Mouse (Mus musculus): ENCODE measurements around the gene Caap1. TPM values are rescaled to one million over a fixed set of nuclear protein-coding genes. Genes with fewer than 3 reads are reported as not detected.

Gene Caap1
- polyA plus RNA-seq, 1 experiment: 2.4 TPM

DNA sequence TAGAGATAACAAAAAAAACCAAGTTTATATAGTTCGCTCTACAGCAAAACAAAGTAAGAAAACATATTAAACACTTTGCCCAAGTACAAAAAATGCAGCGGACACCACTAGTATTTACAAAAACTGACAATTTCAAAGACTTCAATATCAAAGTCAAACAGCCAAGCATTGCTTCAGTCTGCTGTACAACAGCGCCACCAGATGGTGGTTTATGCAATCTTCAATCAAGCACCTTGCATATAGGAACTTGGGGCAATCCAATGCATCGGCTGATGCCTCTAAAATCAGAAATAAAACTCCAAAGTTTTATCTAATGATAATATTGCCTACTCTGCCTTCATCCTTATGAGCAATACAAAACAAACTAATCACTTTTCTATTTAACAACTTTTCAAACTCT lies 39.0 kb downstream of the Caap1 start:
- WGBS: 65% methylated on average over 4 of the region's 4 CpGs
- H3K27me3 ChIP-seq (replicated peaks; ENCODE audit: control insufficient read depth, insufficient read depth, low read length): no peaks in the 10 kb centered on the region
- H3K4me3 ChIP-seq (ENCODE audit: insufficient read depth, low read depth, low read length): no peak overlapping the region
- TF ChIP-seq CTCF (conservative IDR thresholded peaks at IDR 0.05; ENCODE audit: insufficient read depth, insufficient read length, low read depth, low read length) (peak; percentile 45), POLR2A (IDR thresholded peaks at IDR 0.05; ENCODE audit: low read depth, low read length) (no peak)
- H3K27ac ChIP-seq (ENCODE audit: insufficient read depth, low read depth, low read length): no peak overlapping the region
- H3K4me1 ChIP-seq (ENCODE audit: control insufficient read depth, insufficient read depth, low read length): no peaks in the 10 kb centered on the region
- H3K36me3 ChIP-seq (ENCODE audit: control insufficient read depth, insufficient read depth, low read length): no peaks in the 10 kb centered on the region; the same call in 1 of the 2 replicates
- peak; percentile 20 for DNase-seq

GRCm38 (mm10) chr4:94515366-94515765 lies 41.2 kb downstream of the Caap1 start:
- 68% methylated on average over 3 of the region's 3 CpGs for WGBS
- Histone ChIP-seq H3K4me3 (ENCODE audit: insufficient read depth, low read depth, low read length) (no peak overlapping the region), H3K27ac (ENCODE audit: insufficient read depth, low read depth, low read length) (no peak overlapping the region), H3K4me1 (ENCODE audit: control insufficient read depth, insufficient read depth, low read length) (no peaks in the 10 kb centered on the region), H3K36me3 (ENCODE audit: control insufficient read depth, insufficient read depth, low read length) (peaks cover 2% of the 10 kb centered on the region), H3K27me3 (replicated peaks; ENCODE audit: control insufficient read depth, insufficient read depth, low read length) (no peaks in the 10 kb centered on the region)
- DNase-seq: no peak
- TF ChIP-seq CTCF (conservative IDR thresholded peaks at IDR 0.05; ENCODE audit: insufficient read depth, insufficient read length, low read depth, low read length) (no peak), POLR2A (IDR thresholded peaks at IDR 0.05; ENCODE audit: low read depth, low read length) (no peak)

GRCm38 (mm10) chr4:94476749-94477399 lies 79.7 kb downstream of the Caap1 start:
- H3K27ac ChIP-seq (ENCODE audit: insufficient read depth, low read depth, low read length): peak overlapping the region; percentile 30
- TF ChIP-seq POLR2A (IDR thresholded peaks at IDR 0.05; ENCODE audit: low read depth, low read length) (no peak), CTCF (conservative IDR thresholded peaks at IDR 0.05; ENCODE audit: insufficient read depth, insufficient read length, low read depth, low read length) (no peak)
- whole genome bisulfite sequencing: 56% methylated on average over 18 of the region's 18 CpGs
- H3K4me3 ChIP-seq (ENCODE audit: insufficient read depth, low read depth, low read length): peak overlapping the region; percentile 10
- DNase-seq: peak; percentile 49
- no peaks in the 10 kb centered on the region for H3K4me1 ChIP-seq (ENCODE audit: control insufficient read depth, insufficient read depth, low read length)
- H3K27me3 ChIP-seq (replicated peaks; ENCODE audit: control insufficient read depth, insufficient read depth, low read length): no peaks in the 10 kb centered on the region
- no peaks in the 10 kb centered on the region for H3K36me3 ChIP-seq (ENCODE audit: control insufficient read depth, insufficient read depth, low read length)

GRCm38 (mm10) chr4:94473286-94473685 lies 83.3 kb downstream of the Caap1 start:
- Histone ChIP-seq H3K27me3 (replicated peaks; ENCODE audit: control insufficient read depth, insufficient read depth, low read length) (no peaks in the 10 kb centered on the region), H3K36me3 (ENCODE audit: control insufficient read depth, insufficient read depth, low read length) (no peaks in the 10 kb centered on the region), H3K4me1 (ENCODE audit: control insufficient read depth, insufficient read depth, low read length) (no peaks in the 10 kb centered on the region), H3K4me3 (ENCODE audit: insufficient read depth, low read depth, low read length) (no peak overlapping the region), H3K27ac (ENCODE audit: insufficient read depth, low read depth, low read length) (no peak overlapping the region)
- 98% methylated on average over 1 of the region's 1 CpGs for WGBS
- no peak for DNase-seq
- TF ChIP-seq POLR2A (IDR thresholded peaks at IDR 0.05; ENCODE audit: low read depth, low read length) (no peak), CTCF (conservative IDR thresholded peaks at IDR 0.05; ENCODE audit: insufficient read depth, insufficient read length, low read depth, low read length) (no peak)

DNA sequence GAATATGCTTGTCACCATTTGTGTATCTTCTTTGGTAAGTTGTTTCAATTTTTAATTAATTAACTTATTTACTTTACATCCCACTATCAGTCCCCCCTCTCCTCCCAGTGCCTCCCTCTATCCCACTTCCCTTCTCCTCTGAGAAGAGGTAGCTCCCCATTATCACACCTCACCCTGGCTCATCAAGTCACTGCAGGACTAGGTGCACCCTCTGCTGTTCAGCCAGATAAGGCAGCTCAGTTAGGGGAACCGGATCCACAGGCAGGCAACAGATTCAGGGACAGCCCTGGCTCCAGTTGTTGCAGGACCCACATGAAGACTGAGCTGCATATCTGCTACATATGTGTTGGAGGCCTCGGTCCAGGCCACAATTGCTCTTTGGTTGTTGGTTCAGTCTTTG lies 97.2 kb downstream of the Caap1 start:
- TF ChIP-seq POLR2A (IDR thresholded peaks at IDR 0.05; ENCODE audit: low read depth, low read length) (no peak), CTCF (conservative IDR thresholded peaks at IDR 0.05; ENCODE audit: insufficient read depth, insufficient read length, low read depth, low read length) (no peak)
- no peaks in the 10 kb centered on the region; the same call in 1 of the 2 replicates for H3K36me3 ChIP-seq (ENCODE audit: control insufficient read depth, insufficient read depth, low read length)
- no peak for DNase-seq
- WGBS: 95% methylated on average over 2 of the region's 2 CpGs
- no peaks in the 10 kb centered on the region for H3K4me1 ChIP-seq (ENCODE audit: control insufficient read depth, insufficient read depth, low read length)
- no peaks in the 10 kb centered on the region for H3K27me3 ChIP-seq (replicated peaks; ENCODE audit: control insufficient read depth, insufficient read depth, low read length)
- H3K4me3 ChIP-seq (ENCODE audit: insufficient read depth, low read depth, low read length): no peak overlapping the region
- H3K27ac ChIP-seq (ENCODE audit: insufficient read depth, low read depth, low read length): no peak overlapping the region

GRCm38 (mm10) chr4:94454857-94455256 lies 101.7 kb downstream of the Caap1 start:
- WGBS: 93% methylated on average over 1 of the region's 1 CpGs
- no peaks in the 10 kb centered on the region for H3K4me1 ChIP-seq (ENCODE audit: control insufficient read depth, insufficient read depth, low read length)
- no peak overlapping the region for H3K4me3 ChIP-seq (ENCODE audit: insufficient read depth, low read depth, low read length)
- no peak for DNase-seq
- no peaks in the 10 kb centered on the region for H3K36me3 ChIP-seq (ENCODE audit: control insufficient read depth, insufficient read depth, low read length)
- TF ChIP-seq CTCF (conservative IDR thresholded peaks at IDR 0.05; ENCODE audit: insufficient read depth, insufficient read length, low read depth, low read length) (no peak), POLR2A (IDR thresholded peaks at IDR 0.05; ENCODE audit: low read depth, low read length) (no peak)
- H3K27ac ChIP-seq (ENCODE audit: insufficient read depth, low read depth, low read length): no peak overlapping the region
- H3K27me3 ChIP-seq (replicated peaks; ENCODE audit: control insufficient read depth, insufficient read depth, low read length): no peaks in the 10 kb centered on the region

Other genes starting within 250 kb of the Caap1 start
- not detected in 2 replicates for gene Gm10306, start 250 bp downstream of the Caap1 start, polyA plus RNA-seq (2012; rRNA removed)
- 26.5 and 41.9 TPM in 2 replicates for gene Plaa, start 46.4 kb upstream of the Caap1 start, polyA plus RNA-seq (2012; rRNA removed)
- gene Ift74, start 57.7 kb upstream of the Caap1 start, polyA plus RNA-seq (2012; rRNA removed): 1.6 and 2.0 TPM in 2 replicates
- 37.0 and 47.2 TPM in 2 replicates for gene Lrrc19, start 93.3 kb upstream of the Caap1 start, polyA plus RNA-seq (2012; rRNA removed)
- 15.9 and 21.6 TPM in 2 replicates for gene Tek, start 182.5 kb upstream of the Caap1 start, polyA plus RNA-seq (2012; rRNA removed)